Mouse (Mus musculus): ENCODE results near the gene Numbl.

DNA sequence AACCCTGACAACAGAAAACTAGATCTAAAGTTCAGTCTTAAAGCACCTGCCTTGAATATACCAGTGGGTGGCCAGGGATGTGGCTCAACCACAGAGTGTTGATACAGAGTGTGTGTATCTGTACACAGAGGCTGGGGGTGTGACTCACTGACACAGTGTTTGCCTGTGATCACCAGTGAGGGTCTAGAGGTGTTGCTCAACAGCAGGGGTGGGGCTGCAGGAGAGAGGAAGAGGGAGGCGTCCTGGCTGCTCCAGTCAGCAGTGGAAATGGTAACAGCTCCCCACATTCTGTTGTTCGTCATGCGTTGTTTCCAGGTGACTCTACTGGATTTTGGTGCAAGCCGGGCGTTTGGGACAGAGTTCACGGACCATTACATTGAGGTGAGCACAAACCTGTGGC, 6.3 kb upstream of the Numbl start:
- TF ChIP-seq CTCF (IDR thresholded peaks at IDR 0.05; ENCODE audit: borderline replicate concordance, insufficient read depth, low read length), result no peak
- TF ChIP-seq POLR2A (IDR thresholded peaks at IDR 0.05; ENCODE audit: low read depth, low read length), result no peak

Measured in embryonic fibroblast, embryonic 13.5 days (primary cell).